ENCODE assay signal across 7 mouse cellular contexts in the genomic region with DNA sequence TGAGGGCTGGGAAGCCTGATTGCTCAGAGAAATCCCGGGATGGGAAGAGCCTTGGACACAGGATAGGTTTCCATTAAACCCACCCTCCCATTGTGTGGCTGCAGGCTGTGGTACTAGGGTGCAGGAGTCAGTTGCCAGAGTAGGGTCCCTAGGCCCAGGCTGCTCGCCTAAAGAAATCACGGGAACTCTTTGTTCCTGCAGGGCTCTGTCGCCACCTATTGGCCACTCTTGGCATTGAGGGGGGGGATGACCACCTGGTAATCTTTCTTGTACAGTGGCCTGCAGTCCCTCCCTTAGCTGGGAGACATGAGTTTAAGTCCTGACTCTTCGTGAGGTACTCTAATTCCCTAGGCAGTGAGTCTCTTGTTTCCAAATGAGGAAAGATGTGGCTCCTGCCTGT.
DNase-seq lines count a peak whose midpoint lies in the region; ATAC-seq and TF ChIP-seq lines count a peak whose summit lies in the region.

No protein-coding gene starts in this region.

- 0 out of 2 replicates have a peak, but pooled peaks have one; percentile 7 for TF ChIP-seq CTCF in G1E (IDR thresholded peaks at IDR 0.05; ENCODE audit: low read depth, low read length)
- TF ChIP-seq CTCF in lung, embryonic 14.5 days (IDR thresholded peaks at IDR 0.05; ENCODE audit: low read depth) = peak; percentile 91

- peaks cover 62% of the 10 kb centered on the region for H3K9me3 ChIP-seq in G1E (replicated peaks)
- no peaks in the 10 kb centered on the region for H3K9me3 ChIP-seq in lung, embryonic 14.5 days (ENCODE audit: low read depth, low read length)

- no peak overlapping the region for H3K4me3 ChIP-seq in G1E (ENCODE audit: low read depth, low read length)
- no peak overlapping the region for H3K4me3 ChIP-seq in lung, embryonic 14.5 days (ENCODE audit: low read depth, low read length)

- H3K27me3 ChIP-seq in G1E (ENCODE audit: insufficient read depth, low read length) = no peaks in the 10 kb centered on the region
- no peaks in the 10 kb centered on the region for H3K27me3 ChIP-seq in lung, embryonic 14.5 days (ENCODE audit: insufficient read depth, low read length)

- no peak; the same call in 1 of the 2 replicates for ATAC-seq in G1E (ENCODE audit: extremely low read depth, insufficient number of reproducible peaks, low FRiP score, poor library complexity, severe bottlenecking)
- ATAC-seq in lung, embryonic 14.5 days (ENCODE audit: insufficient read depth) = peak; percentile 65

- no peaks in the 10 kb centered on the region for H3K36me3 ChIP-seq in G1E (replicated peaks)
- peaks cover 16% of the 10 kb centered on the region; the same call in 1 of the 2 replicates for H3K36me3 ChIP-seq in lung, embryonic 14.5 days (ENCODE audit: insufficient read depth)

- WGBS in lung, embryonic 14.5 days = 21% methylated on average over 5 of the region's 5 CpGs

- no peak overlapping the region for H3K27ac ChIP-seq in lung, embryonic 14.5 days (ENCODE audit: low read depth)

- H3K9ac ChIP-seq in lung, embryonic 14.5 days = no peak overlapping the region

- DNase-seq in B cell, adult 2 months = peak; percentile 47 to 55
- no peak for DNase-seq in G1E (ENCODE audit: low spot score)
- peak; percentile 89 to 92 for DNase-seq in cerebellum, postnatal 10 days
- DNase-seq in frontal cortex, postnatal 36 days (ENCODE audit: low spot score in 2 of 2) = peak; percentile 54 to 57
- DNase-seq in kidney, adult 18-20 months = peak; percentile 57
- DNase-seq in lung, embryonic 14.5 days = peak; percentile 84
- peak; percentile 65 for DNase-seq in retina, postnatal 7 days (ENCODE audit: low read depth, low spot score)

- no peaks in the 10 kb centered on the region for H3K4me1 ChIP-seq in G1E (ENCODE audit: insufficient read depth, low read depth, low read length)
- H3K4me1 ChIP-seq in lung, embryonic 14.5 days (ENCODE audit: insufficient read depth) = no peaks in the 10 kb centered on the region

- no peak overlapping the region for H3K4me2 ChIP-seq in lung, embryonic 14.5 days
